Mouse (Mus musculus) midbrain, embryonic 12.5 days (tissue): ENCODE measurements around the gene Ppme1. TPM values are rescaled to one million over a fixed set of nuclear protein-coding genes. Genes with fewer than 3 reads are reported as not detected.

Experiments
- ATAC-seq: fragments of 200-750 bp; cut with Nextera tagmentation; 2 replicates; pipeline ENCODE4 v1.8.0; 2017; ENCODE audit warnings: low read depth, moderate TSS enrichment, moderate library complexity; ENCODE audit not compliant: low FRiP score
- H3K27ac ChIP-seq: fragments of 300-500 bp; sonication (generic); replicated peaks from 2 replicates; pipeline ENCODE4 v1.5.1; 2016; ENCODE audit warnings: mild to moderate bottlenecking
- H3K27me3 ChIP-seq: fragments of 300-500 bp; sonication (generic); 2 replicates; pipeline ENCODE4 v1.6.1; 2016; ENCODE audit warnings: mild to moderate bottlenecking
- H3K36me3 ChIP-seq: fragments of 300-500 bp; sonication (generic); 2 replicates; pipeline ENCODE4 v1.6.1; 2016
- H3K4me1 ChIP-seq: fragments of 300-500 bp; sonication (generic); 2 replicates; pipeline ENCODE4 v1.6.1; 2016
- H3K4me2 ChIP-seq: fragments of 300-500 bp; sonication (generic); replicated peaks from 2 replicates; pipeline ENCODE4 v1.6.1; 2016; ENCODE audit warnings: mild to moderate bottlenecking, moderate library complexity
- H3K4me3 ChIP-seq: fragments of 300-500 bp; sonication (generic); 2 replicates; pipeline ENCODE4 v1.5.1; 2016; ENCODE audit warnings: mild to moderate bottlenecking
- H3K9ac ChIP-seq: fragments of 300-500 bp; sonication (generic); replicated peaks from 2 replicates; pipeline ENCODE4 v1.6.1; 2016; ENCODE audit warnings: mild to moderate bottlenecking, moderate library complexity
- H3K9me3 ChIP-seq: fragments of 300-500 bp; sonication (generic); 2 replicates; pipeline ENCODE4 v1.6.1; 2016; ENCODE audit warnings: mild to moderate bottlenecking
- WGBS: fragments of 180-500 bp; shearing (Covaris S2); methylation state at CpG from one replicate; pipeline ENCODE4 v1.1.7; 2016; 5-methylcytosine and 5-hydroxymethylcytosine counted together
- polyA plus RNA-seq: library from polyadenylated mRNA; unstranded; fragments of >200 nt; fragmentation: Nextera tagmentation; extraction: Ambion mirVana; gene quantifications from 2 replicates; pipeline ENCODE4 v1.2.1, GENCODE M21; 2016

Gene Ppme1
- polyA plus RNA-seq: 108 and 109 TPM in 2 replicates

DNA sequence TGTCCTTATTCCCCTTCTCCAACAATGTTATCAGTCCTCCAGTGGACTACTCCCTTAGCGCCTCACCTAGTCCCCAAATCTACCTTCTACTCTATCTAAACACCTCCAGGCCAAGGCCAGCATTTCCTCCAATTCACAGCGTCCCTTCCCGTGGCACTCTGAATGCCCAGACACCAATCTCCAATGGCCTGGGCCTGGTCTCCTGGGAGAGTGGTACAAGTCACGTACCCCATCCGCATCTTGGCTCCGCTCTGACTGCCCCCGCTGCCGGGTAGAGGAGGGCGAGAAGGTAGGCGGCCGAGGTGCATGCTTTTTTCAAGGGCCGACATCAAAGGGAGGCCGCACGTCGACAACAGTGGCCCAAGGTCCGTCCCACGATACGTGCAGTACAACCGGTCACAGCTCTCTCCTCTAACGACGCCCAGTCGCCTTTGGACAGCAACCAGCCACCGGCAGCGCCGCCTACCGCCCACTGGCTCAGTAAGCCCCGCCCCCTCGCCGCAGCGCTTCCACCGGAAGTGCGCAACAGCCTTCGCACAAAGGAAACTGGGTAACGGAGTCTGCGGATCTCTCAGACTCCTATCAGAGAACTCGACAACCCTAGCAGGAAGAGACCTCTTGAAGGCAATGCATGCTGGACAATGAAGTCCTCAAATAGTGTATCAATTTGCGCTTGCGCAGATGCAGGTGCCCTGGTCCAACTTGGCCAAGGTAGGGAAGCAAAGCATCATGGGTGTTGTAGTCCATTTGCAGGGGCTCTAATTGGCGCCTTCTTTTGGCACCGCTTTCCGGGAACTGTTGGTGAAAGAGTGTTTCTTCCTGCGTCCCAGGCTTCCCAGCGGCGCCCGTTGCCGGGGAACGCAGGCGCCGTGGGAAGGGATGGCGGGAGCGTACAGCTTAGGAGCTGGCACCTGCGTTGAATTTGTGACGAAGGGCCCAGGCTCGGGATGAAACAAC is at the start of gene Ppme1, which contains the start of gene C2cd3:
Ppme1 (minus strand) TSS at position 813 of the 957 bp plus-strand sequence.
C2cd3 (plus strand) TSS at position 739 of the 957 bp plus-strand sequence.
- no peaks in the 10 kb centered on the region for H3K9me3 ChIP-seq
- ATAC-seq: peak; percentile 97
- H3K36me3 ChIP-seq: peaks cover 19% of the 10 kb centered on the region
- under 1% methylated on average over 54 of the region's 54 CpGs for WGBS
- peak within 1 kb of the TSS; percentile 68 for H3K4me3 ChIP-seq
- H3K27ac ChIP-seq: peak within 1 kb of the TSS; percentile 85
- peak within 1 kb of the TSS; percentile 83 for H3K9ac ChIP-seq
- peak within 1 kb of the TSS; percentile 77 for H3K4me2 ChIP-seq
- no peaks in the 10 kb centered on the region for H3K27me3 ChIP-seq
- H3K4me1 ChIP-seq: peaks cover 28% of the 10 kb centered on the region

DNA sequence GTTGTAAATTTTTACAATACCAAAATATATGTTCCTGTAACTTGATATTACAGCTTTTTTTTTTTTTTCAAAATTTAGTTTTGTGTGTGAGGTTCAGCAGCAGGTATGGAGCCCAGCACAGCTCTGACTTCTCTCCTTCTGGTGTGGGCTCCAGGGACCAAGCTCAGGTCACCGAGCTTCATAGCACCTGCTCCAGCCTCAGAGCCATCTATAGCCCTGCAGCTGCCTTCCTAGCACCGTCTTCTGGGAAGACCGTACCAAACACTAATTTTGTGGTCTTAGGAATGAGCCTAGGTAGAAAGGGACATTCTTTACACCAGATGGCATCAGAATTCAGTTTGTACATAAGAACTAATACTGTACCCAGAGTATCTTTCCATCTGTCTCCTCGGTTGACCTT is 36.6 kb upstream of the Ppme1 start:
- Histone ChIP-seq H3K4me1 (no peaks in the 10 kb centered on the region), H3K9ac (no peak overlapping the region), H3K9me3 (no peaks in the 10 kb centered on the region), H3K4me3 (no peak overlapping the region), H3K36me3 (peaks cover 87% of the 10 kb centered on the region), H3K27me3 (no peaks in the 10 kb centered on the region), H3K4me2 (no peak overlapping the region), H3K27ac (no peak overlapping the region)
- no peak for ATAC-seq
- WGBS: 96% methylated on average over 4 of the region's 4 CpGs

DNA sequence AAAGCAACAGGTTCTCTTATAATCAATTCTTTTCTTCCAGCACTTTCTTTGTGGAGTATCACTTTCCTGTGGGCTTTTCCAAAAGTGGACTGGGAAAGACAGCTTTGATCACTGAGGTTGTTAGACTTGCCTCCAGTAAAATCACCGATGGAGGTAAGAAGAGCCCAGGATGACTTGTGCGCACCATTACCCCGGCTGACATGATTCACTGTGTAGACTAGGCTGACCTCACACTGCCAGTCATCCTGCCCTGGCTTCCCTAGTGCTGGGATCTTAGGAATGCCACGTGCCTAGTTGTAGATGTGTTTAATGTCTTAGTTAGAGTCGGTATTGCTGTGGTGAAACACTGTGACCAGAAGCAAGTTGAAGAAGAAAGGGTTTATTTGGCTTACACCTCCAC is 35.6 kb upstream of the Ppme1 start:
- H3K4me1 ChIP-seq: no peaks in the 10 kb centered on the region
- H3K9ac ChIP-seq: no peak overlapping the region
- WGBS: 97% methylated on average over 5 of the region's 5 CpGs
- H3K4me2 ChIP-seq: no peak overlapping the region
- no peak for ATAC-seq
- H3K27me3 ChIP-seq: no peaks in the 10 kb centered on the region
- H3K4me3 ChIP-seq: no peak overlapping the region
- H3K27ac ChIP-seq: no peak overlapping the region
- peaks cover 84% of the 10 kb centered on the region for H3K36me3 ChIP-seq
- no peaks in the 10 kb centered on the region for H3K9me3 ChIP-seq

DNA sequence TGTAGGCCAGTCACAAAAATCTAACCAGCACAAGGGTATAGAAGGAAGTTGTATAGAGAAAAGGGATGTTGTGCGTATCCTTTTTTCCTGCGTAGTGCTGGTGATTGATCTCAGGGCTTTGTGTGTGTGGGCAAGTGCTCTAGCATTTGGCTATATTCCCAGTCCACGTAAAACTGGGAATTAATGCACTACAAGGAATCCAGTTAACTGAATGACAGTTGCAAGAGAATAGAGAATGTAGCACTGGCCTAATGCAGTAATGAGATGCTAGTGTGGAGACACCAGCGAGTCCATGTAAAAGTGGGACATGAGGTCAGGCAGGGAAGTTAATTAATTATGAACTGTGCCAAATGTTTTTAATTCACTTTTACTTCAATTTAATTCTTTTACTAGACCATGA is 30.6 kb upstream of the Ppme1 start:
- H3K27me3 ChIP-seq: no peaks in the 10 kb centered on the region
- no peaks in the 10 kb centered on the region for H3K9me3 ChIP-seq
- H3K27ac ChIP-seq: no peak overlapping the region
- no peak overlapping the region for H3K4me2 ChIP-seq
- H3K4me1 ChIP-seq: no peaks in the 10 kb centered on the region; the same call in 1 of the 2 replicates
- no peak overlapping the region for H3K9ac ChIP-seq
- H3K4me3 ChIP-seq: no peak overlapping the region
- 93% methylated on average over 4 of the region's 4 CpGs for WGBS
- peaks cover 76% of the 10 kb centered on the region for H3K36me3 ChIP-seq
- no peak for ATAC-seq

DNA sequence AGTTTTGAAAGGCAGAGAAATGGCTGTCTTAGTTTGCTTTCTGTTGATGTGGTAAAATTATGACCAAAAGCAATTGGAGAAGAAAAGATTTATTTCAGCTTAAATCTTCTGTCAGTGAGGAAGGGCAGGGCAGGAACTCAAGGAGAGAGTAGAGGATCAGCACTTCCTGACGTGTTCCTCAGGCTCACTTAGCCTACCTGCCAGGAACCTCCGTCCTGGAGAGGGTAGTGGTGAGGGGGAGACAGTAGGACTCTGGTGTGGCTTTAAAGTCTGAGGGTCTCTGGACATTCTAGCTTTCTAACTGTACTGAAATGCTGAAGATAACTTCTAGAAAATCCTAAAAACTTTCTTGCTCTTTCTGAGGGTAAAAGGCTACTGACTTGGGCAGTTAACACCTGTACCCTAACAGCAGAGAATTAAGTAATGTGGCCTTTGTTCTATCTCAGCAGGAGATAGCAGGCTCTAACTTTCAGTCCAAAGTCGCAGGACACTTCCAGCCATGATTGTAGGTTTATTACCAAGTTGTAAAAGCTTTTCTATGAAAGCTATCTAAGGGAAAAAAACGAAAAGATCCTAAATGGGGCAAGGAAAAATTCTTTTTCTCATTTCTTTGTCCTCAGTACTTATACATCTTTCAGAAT is 28.9 kb upstream of the Ppme1 start:
- H3K4me1 ChIP-seq: no peaks in the 10 kb centered on the region; the same call in 1 of the 2 replicates
- H3K36me3 ChIP-seq: peaks cover 75% of the 10 kb centered on the region
- no peak overlapping the region for H3K4me2 ChIP-seq
- H3K27ac ChIP-seq: no peak overlapping the region
- 72% methylated on average over 4 of the region's 4 CpGs for WGBS
- H3K9me3 ChIP-seq: no peaks in the 10 kb centered on the region
- H3K4me3 ChIP-seq: no peak overlapping the region
- H3K27me3 ChIP-seq: no peaks in the 10 kb centered on the region
- no peak for ATAC-seq
- no peak overlapping the region for H3K9ac ChIP-seq

DNA sequence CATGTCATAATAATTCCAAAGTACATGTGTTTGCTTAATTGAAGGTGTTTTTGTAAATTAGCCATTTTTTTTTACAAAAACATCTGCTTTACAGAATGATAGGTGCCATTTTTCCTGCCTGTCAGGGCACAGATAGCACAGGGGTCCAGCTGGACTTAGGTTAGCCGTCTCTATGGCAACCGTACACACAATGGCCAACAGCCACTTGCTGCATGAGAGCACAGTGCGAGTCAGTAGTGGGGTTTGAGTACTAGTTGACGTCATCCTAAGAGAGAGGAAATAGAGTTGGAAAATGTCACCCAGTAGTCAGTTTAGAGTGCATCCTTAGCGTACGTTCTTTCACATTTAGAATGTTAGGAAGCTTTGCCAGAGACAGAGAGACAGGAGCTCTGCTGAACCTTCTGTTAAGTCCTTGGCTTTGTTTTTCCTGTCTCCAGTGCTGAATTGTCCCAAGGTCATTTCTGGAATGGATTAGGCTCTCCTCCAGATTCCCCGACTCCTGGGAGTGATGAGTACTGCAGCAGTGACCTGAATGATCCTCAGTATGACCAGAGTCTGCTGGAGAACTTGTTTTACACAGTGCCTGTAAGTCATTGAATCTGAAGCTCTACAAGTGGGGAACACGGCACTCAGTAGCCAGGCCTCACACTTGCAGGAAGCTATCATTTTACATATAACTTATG is 27.3 kb upstream of the Ppme1 start:
- Histone ChIP-seq H3K36me3 (peaks cover 73% of the 10 kb centered on the region), H3K4me1 (no peaks in the 10 kb centered on the region; the same call in 1 of the 2 replicates), H3K27me3 (no peaks in the 10 kb centered on the region), H3K4me2 (no peak overlapping the region), H3K4me3 (no peak overlapping the region), H3K9ac (no peak overlapping the region), H3K9me3 (no peaks in the 10 kb centered on the region), H3K27ac (no peak overlapping the region)
- 52% methylated on average over 8 of the region's 8 CpGs for WGBS
- ATAC-seq: 0 out of 2 replicates have a peak, but pooled peaks have one; percentile 52

DNA sequence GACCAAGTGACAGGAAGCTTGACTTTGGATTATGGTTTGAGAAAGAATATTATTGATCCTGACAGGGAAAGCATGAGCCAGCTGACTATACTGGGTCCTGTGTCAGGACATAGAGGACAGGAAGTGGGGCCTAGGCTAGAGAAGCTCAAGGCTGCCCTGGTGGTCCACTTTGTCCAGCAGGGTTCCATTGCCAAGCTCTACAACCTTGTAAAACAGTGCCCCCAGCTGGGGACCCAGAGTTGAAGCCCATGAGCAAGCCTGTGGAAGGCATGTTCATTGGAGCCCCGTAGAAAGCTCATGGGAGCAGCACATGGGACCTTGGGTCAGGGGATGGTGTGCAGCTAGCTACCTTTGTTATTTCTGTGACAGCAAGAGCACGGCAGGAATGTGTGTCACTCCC is 20.2 kb upstream of the Ppme1 start:
- Histone ChIP-seq H3K27me3 (no peaks in the 10 kb centered on the region), H3K9me3 (no peaks in the 10 kb centered on the region), H3K4me1 (no peaks in the 10 kb centered on the region), H3K4me3 (no peak overlapping the region), H3K9ac (no peak overlapping the region), H3K27ac (no peak overlapping the region), H3K4me2 (no peak overlapping the region), H3K36me3 (peaks cover 79% of the 10 kb centered on the region)
- WGBS: 85% methylated on average over 2 of the region's 2 CpGs
- no peak for ATAC-seq

DNA sequence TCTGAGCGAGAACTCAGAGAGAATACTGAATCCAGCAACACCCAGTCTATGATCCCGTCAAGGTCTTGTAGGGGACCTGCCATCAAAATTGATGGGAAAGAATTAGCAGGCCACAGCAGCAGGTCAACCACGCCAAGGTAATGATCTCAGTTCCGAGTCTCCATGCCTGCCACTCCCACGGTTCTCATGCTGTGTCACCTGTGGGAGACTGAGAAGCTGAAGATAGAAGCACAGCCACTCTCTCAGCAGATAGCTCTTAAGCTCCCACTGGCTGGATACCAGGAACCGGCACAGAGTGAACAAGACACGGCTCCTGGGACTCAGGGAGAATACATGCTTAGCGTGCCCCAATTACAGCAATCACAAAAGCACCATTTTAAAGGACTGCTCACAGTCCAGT is 18.1 kb upstream of the Ppme1 start:
- H3K4me2 ChIP-seq: no peak overlapping the region
- no peaks in the 10 kb centered on the region for H3K27me3 ChIP-seq
- H3K4me1 ChIP-seq: no peaks in the 10 kb centered on the region
- no peak for ATAC-seq
- no peak overlapping the region for H3K9ac ChIP-seq
- 92% methylated on average over 8 of the region's 8 CpGs for whole genome bisulfite sequencing
- no peak overlapping the region for H3K4me3 ChIP-seq
- H3K27ac ChIP-seq: no peak overlapping the region
- peaks cover 71% of the 10 kb centered on the region for H3K36me3 ChIP-seq
- H3K9me3 ChIP-seq: no peaks in the 10 kb centered on the region

DNA sequence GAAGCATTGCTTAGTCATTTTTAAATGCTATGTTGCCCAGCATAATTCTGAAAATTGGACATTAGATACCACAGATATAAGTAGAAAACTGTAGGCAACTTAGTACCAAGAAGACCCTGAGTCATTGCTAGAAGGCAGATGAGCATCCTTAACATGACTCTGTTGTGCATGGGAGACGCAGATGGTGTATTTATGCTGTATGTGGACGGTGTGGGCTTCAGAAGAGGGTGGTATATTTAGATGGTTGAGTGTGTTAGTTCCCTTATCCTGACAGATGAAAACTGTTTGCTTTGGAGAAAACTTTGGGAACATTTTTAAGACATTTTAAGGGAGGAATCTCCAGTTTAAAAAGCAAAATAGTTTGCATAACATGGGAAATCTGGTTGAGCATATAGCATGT is 16.1 kb upstream of the Ppme1 start:
- Histone ChIP-seq H3K4me1 (no peaks in the 10 kb centered on the region), H3K4me3 (no peak overlapping the region), H3K27ac (no peak overlapping the region), H3K4me2 (no peak overlapping the region), H3K27me3 (no peaks in the 10 kb centered on the region), H3K36me3 (peaks cover 68% of the 10 kb centered on the region), H3K9ac (no peak overlapping the region), H3K9me3 (no peaks in the 10 kb centered on the region)
- no peak for ATAC-seq
- 98% methylated on average over 2 of the region's 2 CpGs for WGBS

DNA sequence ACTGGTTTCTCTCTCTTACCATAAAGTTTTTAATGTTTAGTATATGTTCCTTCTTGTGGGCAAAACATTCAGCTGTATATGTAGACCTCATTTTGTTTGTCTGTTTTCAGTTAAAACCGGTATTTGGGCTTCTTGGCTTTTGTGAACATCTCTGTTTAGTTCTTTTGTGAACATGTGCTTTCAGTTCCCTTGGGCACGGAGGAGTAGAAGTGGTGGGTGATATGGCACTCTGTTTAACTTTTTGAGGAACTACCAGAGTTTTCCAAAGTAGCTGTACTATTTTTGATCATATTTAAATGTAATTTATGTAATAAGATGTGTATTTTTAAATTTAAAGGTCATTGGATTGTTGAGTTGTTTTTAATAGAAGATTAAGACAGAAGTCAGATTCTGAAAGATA is 11.1 kb upstream of the Ppme1 start:
- Histone ChIP-seq H3K36me3 (peaks cover 66% of the 10 kb centered on the region), H3K4me3 (no peak overlapping the region), H3K4me2 (no peak overlapping the region), H3K27me3 (no peaks in the 10 kb centered on the region), H3K9ac (no peak overlapping the region), H3K4me1 (no peaks in the 10 kb centered on the region), H3K9me3 (no peaks in the 10 kb centered on the region), H3K27ac (no peak overlapping the region)
- WGBS: 97% methylated on average over 2 of the region's 2 CpGs
- ATAC-seq: no peak

DNA sequence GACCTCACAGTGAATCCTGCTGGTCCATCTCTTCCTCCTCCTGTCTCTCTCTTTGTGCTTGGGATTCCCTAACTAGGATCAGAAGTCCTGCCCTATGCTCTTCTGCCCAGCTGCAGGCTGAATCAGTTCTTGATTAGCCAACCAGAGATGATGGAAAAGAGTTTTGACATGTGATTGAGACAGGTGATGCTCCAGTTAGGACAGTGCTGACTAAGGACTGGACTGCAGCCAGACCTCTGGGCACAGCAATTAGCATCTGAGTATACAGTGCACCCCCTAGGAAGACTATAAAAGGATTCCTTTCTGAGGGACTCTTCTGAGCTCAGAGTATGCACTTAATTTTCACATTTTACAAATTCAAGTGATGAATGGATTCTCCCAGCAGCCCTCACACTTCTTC is 9.1 kb upstream of the Ppme1 start:
- H3K36me3 ChIP-seq: peaks cover 67% of the 10 kb centered on the region
- H3K4me1 ChIP-seq: no peaks in the 10 kb centered on the region
- no peak overlapping the region for H3K4me3 ChIP-seq
- no peaks in the 10 kb centered on the region for H3K9me3 ChIP-seq
- H3K27ac ChIP-seq: no peak overlapping the region
- no peak overlapping the region for H3K4me2 ChIP-seq
- no peak for ATAC-seq
- H3K9ac ChIP-seq: no peak overlapping the region
- no peaks in the 10 kb centered on the region for H3K27me3 ChIP-seq

DNA sequence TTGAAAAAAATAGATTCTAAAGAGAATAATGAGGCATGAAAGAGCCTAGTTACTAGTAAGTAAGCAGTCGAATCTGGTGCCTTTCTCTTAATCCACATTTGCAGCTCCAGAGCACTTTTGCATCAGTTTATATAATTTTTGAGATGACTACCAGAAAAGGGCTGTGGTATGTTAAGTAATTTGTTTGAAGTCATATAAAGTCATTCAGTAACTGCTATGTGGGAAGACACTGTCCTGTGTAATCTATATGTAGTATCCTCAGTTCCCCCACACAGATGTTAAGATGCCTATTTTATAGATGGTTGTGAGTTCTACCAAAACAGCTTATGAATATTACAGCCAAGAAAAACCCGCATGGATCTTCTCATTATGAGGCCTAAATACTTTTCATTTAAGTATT is 6.2 kb upstream of the Ppme1 start:
- 0 out of 2 replicates have a peak, but pooled peaks cover 3% of the 10 kb centered on the region for H3K4me1 ChIP-seq
- peaks cover 68% of the 10 kb centered on the region for H3K36me3 ChIP-seq
- no peaks in the 10 kb centered on the region for H3K27me3 ChIP-seq
- H3K4me3 ChIP-seq: no peak overlapping the region
- no peak overlapping the region for H3K9ac ChIP-seq
- 89% methylated on average over 2 of the region's 2 CpGs for WGBS
- H3K4me2 ChIP-seq: no peak overlapping the region
- H3K9me3 ChIP-seq: no peaks in the 10 kb centered on the region
- no peak for ATAC-seq
- no peak overlapping the region for H3K27ac ChIP-seq
